Mouse (Mus musculus) T-helper 1 cell (primary cell): ENCODE data around the gene Plcl1.
"Not testable (repeated sequence)": the region's sequence is repeated elsewhere in the genome, so short reads cannot be mapped to it uniquely, and the experiment has no call there.

ENCODE experiments used
- in situ Hi-C: fragments of 300-600 bp; cut with MboI, MseI; formaldehyde crosslinking; loops from one replicate; pipeline ENCODE4 v1.15.1; 2025; ENCODE audit warnings: high pct_unique_total_duplicates

Plcl1 gene

GRCm38 (mm10) chr1:55437095-55437494, 31.4 kb downstream of the Plcl1 start:
- in situ Hi-C loops, result no loop called here

GRCm38 (mm10) chr1:55438617-55439016, 32.9 kb downstream of the Plcl1 start:
- in situ Hi-C loops, result no loop called here

- in situ Hi-C loops, result no loop called here
These were observed 39.4 kb downstream of the Plcl1 start for GRCm38 (mm10) chr1:55445043-55445688.

- in situ Hi-C loops, result no loop called here
These were observed 39.9 kb downstream of the Plcl1 start for GRCm38 (mm10) chr1:55445689-55446044.

GRCm38 (mm10) chr1:55446273-55446672, 40.6 kb downstream of the Plcl1 start:
- in situ Hi-C loops, result no loop called here

- in situ Hi-C loops, result no loop called here
These were observed 41.2 kb downstream of the Plcl1 start for GRCm38 (mm10) chr1:55446876-55447275.

- in situ Hi-C loops, result no loop called here
These were observed 41.9 kb downstream of the Plcl1 start for GRCm38 (mm10) chr1:55447661-55448060.

- in situ Hi-C loops, result no loop called here
These were observed 42.4 kb downstream of the Plcl1 start for GRCm38 (mm10) chr1:55448104-55448503.

- in situ Hi-C loops, result no loop called here
These were observed 44.1 kb downstream of the Plcl1 start for GRCm38 (mm10) chr1:55449779-55450178.

GRCm38 (mm10) chr1:55454119-55454518, 48.4 kb downstream of the Plcl1 start:
- in situ Hi-C loops, result no loop called here

- in situ Hi-C loops, result no loop called here
These were observed 56.6 kb downstream of the Plcl1 start for GRCm38 (mm10) chr1:55462301-55462700.

- in situ Hi-C loops, result no loop called here
These were observed 68.0 kb downstream of the Plcl1 start for GRCm38 (mm10) chr1:55473756-55474155.

- in situ Hi-C loops, result no loop called here
These were observed 69.3 kb downstream of the Plcl1 start for GRCm38 (mm10) chr1:55474976-55475375.

- in situ Hi-C loops, result not testable (repeated sequence)
These were observed 81.7 kb downstream of the Plcl1 start for GRCm38 (mm10) chr1:55487371-55487770.

GRCm38 (mm10) chr1:55488261-55488660, 82.5 kb downstream of the Plcl1 start:
- in situ Hi-C loops, result no loop called here

GRCm38 (mm10) chr1:55489355-55489754, 83.6 kb downstream of the Plcl1 start:
- in situ Hi-C loops, result no loop called here

GRCm38 (mm10) chr1:55499872-55500271, 94.2 kb downstream of the Plcl1 start:
- in situ Hi-C loops, result no loop called here

- in situ Hi-C loops, result no loop called here
These were observed 95.4 kb downstream of the Plcl1 start for GRCm38 (mm10) chr1:55500981-55501682.

- in situ Hi-C loops, result no loop called here
These were observed 100.1 kb downstream of the Plcl1 start for GRCm38 (mm10) chr1:55505811-55506210.

- in situ Hi-C loops, result no loop called here
These were observed 101.3 kb downstream of the Plcl1 start for GRCm38 (mm10) chr1:55507061-55507460.

GRCm38 (mm10) chr1:55509587-55509986, 103.9 kb downstream of the Plcl1 start:
- in situ Hi-C loops, result no loop called here

- in situ Hi-C loops, result no loop called here
These were observed 106.4 kb downstream of the Plcl1 start for GRCm38 (mm10) chr1:55512165-55512564.

- in situ Hi-C loops, result not testable (repeated sequence)
These were observed 107.1 kb downstream of the Plcl1 start for GRCm38 (mm10) chr1:55512799-55513198.
